Mouse (Mus musculus) lung, adult 2 months (tissue): Measurements from ENCODE around the gene Dab2ip. TPM values are rescaled to one million over a fixed set of nuclear protein-coding genes. Genes with fewer than 3 reads are reported as not detected.
A peak's percentile ranks its signal among the peaks of the same experiment; 100 is the strongest.

Experiments used
- DNase-seq: peaks from one replicate; pipeline ENCODE4 v3.0.0; 2022
- H3K4me1 ChIP-seq: fragments of 200-500 bp; 2 replicates; pipeline ENCODE4 v1.6.1; 2011; ENCODE audit warnings: low read length; ENCODE audit not compliant: control insufficient read depth, insufficient read depth
- H3K4me3 ChIP-seq: fragments of 200-500 bp; replicated peaks from 2 replicates; pipeline ENCODE3; 2011; ENCODE audit warnings: low read depth, mild to moderate bottlenecking, control low read depth, low read length; ENCODE audit errors: extremely low read depth
- CTCF ChIP-seq: fragments of 200-500 bp; IDR thresholded peaks from 2 replicates; pipeline ENCODE4 v1.5.1; 2011; ENCODE audit warnings: mild to moderate bottlenecking, low read length, control low read depth; ENCODE audit not compliant: insufficient read depth
- POLR2A ChIP-seq: fragments of 200-500 bp; IDR thresholded peaks from 2 replicates; pipeline ENCODE4 v1.6.1; 2011; ENCODE audit warnings: low read depth, mild to moderate bottlenecking, control low read depth, low read length, borderline replicate concordance; ENCODE audit errors: extremely low read depth
- WGBS: fragments of 180-500 bp; shearing (Covaris S2); methylation state at CpG from one replicate; pipeline ENCODE4 v1.1.7; 2018; 5-methylcytosine and 5-hydroxymethylcytosine counted together
- polyA plus RNA-seq: library from polyadenylated mRNA; depleted of rRNA; stranded (reverse); fragments of >200 nt; gene quantifications from 2 replicates; pipeline ENCODE4 v1.2.3, GENCODE M21; 2012

Gene Dab2ip
- polyA plus RNA-seq, 1 experiment, result 113 TPM

DNA sequence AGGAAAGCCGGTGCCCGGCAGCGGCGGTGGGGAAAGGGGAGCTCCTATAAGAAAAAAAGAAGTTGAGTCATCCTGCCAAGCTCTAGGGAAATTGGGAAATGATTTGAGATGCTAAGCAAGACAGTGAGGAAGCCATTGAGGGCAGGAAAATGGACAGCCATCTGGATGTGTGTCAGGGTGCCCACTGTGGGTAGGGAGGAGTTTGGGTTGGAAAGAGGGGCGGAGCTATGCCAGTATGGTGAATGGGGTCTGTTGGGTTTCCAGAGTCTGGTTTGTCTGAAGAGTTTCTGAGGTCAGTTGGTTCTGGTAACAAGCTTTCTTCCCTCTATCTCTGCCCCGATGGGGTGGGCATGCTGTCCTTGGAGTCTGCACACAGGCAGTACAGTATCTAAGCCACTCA is 165.2 kb downstream of the Dab2ip start:
- Histone ChIP-seq H3K4me3 (no peak overlapping the region), H3K4me1 (no peaks in the 10 kb centered on the region)
- DNase-seq, result no peak
- 89% methylated on average over 6 of the region's 6 CpGs for WGBS
- TF ChIP-seq CTCF (no peak), POLR2A (no peak)

GRCm38 (mm10) chr2:35723691-35724090 is 165.6 kb downstream of the Dab2ip start:
- Histone ChIP-seq H3K4me3 (no peak overlapping the region), H3K4me1 (peaks cover 4% of the 10 kb centered on the region)
- WGBS, result 84% methylated on average over 7 of the region's 7 CpGs
- TF ChIP-seq CTCF, result no peak
- no peak for TF ChIP-seq POLR2A
- no peak for DNase-seq

GRCm38 (mm10) chr2:35728633-35729032 is 170.6 kb downstream of the Dab2ip start:
- Histone ChIP-seq H3K4me3 (no peak overlapping the region), H3K4me1 (peaks cover 14% of the 10 kb centered on the region)
- WGBS, result 14% methylated on average over 5 of the region's 5 CpGs
- no peak for DNase-seq
- TF ChIP-seq CTCF (no peak), POLR2A (no peak)

DNA sequence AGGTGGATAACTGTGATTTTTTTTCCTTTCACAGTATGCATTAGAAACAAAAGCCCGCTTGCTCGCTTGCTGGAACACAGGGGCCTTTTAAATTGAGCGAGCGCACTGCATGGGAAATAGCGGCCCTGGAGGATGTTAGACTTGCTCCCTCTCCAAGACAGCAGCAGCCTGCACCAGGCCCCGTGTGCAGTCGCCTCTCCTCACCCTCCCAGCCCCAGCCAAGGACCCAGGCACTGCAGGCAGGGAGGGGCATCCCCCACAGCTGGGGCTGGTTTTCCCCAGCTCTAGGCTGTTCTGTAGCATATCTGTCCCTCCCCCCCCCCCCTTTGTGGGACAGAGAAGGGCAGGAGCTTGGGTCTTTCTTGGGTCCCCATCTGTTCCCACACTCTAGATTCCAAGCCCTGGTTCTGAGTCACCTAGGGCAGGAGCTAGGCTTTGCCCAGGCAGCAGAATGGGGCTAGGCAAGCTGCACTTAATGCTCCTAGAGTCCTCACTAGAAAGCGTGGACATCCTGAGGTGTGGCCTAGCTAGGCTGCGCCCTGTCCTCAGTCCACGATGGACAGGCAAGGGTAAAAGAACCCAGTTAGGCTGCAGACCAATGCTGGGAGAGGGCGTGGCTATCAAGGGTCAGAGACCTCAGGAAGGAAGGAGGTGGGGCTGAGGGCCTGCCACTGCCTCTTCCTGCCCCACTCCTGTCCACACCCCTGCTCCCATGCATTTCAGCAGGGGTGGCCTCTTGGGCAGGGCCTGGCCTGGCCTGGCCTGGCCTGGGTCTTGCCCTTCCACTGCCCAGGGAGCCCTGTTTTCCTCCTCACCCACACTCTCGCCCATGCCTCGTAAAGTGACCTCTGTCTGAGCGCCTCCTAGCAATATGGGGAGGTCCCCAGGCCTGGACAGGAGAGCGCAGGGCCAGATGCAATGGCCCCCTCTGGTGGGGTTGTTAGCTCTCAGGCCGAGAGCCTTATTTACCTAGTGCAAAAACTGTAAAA is 171.3 kb downstream of the Dab2ip start:
- no peak overlapping the region for H3K4me3 ChIP-seq
- H3K4me1 ChIP-seq, result peaks cover 14% of the 10 kb centered on the region
- WGBS, result 35% methylated on average over 16 of the region's 16 CpGs
- TF ChIP-seq CTCF (peak; percentile 48), POLR2A (no peak)
- peak; percentile 70 for DNase-seq

DNA sequence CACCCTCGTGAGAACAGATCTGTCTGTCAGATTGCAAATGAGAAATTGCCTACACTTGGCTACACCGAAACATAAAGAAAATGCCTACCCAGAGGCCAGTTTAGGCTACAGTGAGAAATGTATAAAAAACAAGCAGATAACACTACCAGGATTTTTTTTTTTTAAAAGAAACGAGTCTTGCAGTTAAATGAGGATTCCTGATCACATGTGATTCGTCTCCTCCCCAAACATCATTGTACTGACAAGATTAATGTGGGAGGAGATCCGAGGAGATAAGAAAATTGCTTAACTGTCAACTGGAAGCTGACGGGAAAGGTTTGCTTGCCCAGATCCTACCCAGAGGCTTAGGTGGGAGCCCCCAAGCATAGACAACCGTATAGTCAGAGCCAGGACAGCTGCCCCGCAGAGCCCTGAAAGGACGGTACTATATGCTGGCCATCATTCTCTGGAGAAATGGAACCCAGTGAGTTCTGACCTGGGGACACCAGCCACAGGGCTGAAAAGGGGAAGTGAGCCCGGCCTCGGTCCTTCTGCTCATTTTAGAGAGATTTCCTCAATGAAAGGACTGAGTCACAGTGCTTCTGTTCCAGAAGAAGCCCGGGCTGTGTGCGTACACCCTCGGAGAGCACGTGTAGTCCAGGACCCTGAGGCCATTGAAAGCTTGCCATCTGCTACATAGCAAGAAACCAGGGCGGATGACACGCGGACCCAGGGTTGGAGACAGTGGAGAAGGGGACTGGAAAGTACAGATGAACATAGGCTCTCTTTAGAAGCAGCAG is 173.8 kb downstream of the Dab2ip start:
- Histone ChIP-seq H3K4me3 (no peak overlapping the region), H3K4me1 (peaks cover 14% of the 10 kb centered on the region)
- no peak for DNase-seq
- TF ChIP-seq POLR2A (no peak), CTCF (no peak)
- 53% methylated on average over 18 of the region's 18 CpGs for WGBS

DNA sequence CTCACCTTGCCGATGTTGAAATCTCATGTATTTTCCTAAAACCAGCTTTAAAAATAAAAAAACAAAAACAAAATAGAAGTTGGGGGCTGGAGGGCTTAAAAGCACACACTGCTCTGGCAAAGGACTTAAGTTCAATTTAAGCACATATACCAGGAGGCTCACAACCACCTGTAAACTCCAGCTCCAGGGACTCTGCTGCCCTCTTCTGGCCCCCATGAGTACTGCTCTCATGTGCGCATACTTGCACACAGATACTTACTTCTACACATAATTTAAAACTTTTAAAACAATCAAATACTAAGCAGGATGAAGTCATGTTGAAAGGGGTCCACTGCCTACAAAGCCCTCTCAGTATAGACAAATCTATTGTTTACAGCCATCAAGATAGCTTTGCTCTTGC is 176.9 kb downstream of the Dab2ip start:
- DNase-seq, result no peak
- Histone ChIP-seq H3K4me1 (no peaks in the 10 kb centered on the region), H3K4me3 (no peak overlapping the region)
- WGBS, result 97% methylated on average over 2 of the region's 2 CpGs
- no peak for TF ChIP-seq POLR2A
- TF ChIP-seq CTCF, result peak; percentile 47

GRCm38 (mm10) chr2:35736061-35736460 is 178.0 kb downstream of the Dab2ip start:
- WGBS, result 82% methylated on average over 2 of the region's 2 CpGs
- TF ChIP-seq POLR2A, result no peak
- TF ChIP-seq CTCF, result no peak
- Histone ChIP-seq H3K4me1 (no peaks in the 10 kb centered on the region), H3K4me3 (no peak overlapping the region)
- DNase-seq, result no peak

DNA sequence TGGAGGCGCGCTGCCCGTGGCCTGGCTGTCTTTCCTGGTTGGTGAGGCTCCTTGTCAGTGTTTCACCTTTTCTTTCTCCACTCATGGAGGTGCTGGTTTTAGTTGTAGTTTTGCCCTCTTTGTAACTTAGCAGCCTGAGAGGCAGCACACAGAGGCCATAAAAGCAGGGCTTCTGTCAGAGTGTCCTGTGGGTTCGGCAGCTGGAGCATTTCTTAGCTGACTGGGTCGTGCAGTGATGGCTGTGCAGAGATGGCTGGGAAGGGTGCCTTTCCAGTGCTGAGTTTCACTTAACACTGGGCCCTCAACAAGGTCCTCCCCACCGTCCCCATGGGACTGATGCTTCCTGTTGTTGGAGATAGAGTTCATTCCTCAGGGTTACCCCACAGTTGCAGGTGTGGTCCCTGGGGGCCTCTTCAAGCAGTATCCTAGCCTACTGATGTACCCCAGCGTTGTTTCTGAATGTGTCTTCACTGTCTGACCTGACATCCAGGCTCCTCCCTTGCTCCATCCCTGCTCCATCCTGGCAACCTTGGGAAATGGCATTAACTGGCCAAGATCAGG is 179.5 kb downstream of the Dab2ip start:
- WGBS, result 72% methylated on average over 7 of the region's 7 CpGs

GRCm38 (mm10) chr2:35739669-35740254 is 181.7 kb downstream of the Dab2ip start:
- H3K4me3 ChIP-seq, result no peak overlapping the region
- TF ChIP-seq POLR2A (no peak), CTCF (no peak)
- no peak for DNase-seq
- WGBS, result 45% methylated on average over 13 of the region's 13 CpGs
- no peaks in the 10 kb centered on the region for H3K4me1 ChIP-seq

More for the DNA sequence above, 179.5 kb downstream of the Dab2ip start:
- no peaks in the 10 kb centered on the region for H3K4me1 ChIP-seq
- TF ChIP-seq POLR2A (no peak), CTCF (no peak)
- no peak for DNase-seq
- no peak overlapping the region for H3K4me3 ChIP-seq
